Mouse (Mus musculus): ENCODE measurements around the gene Slc5a2. TPM values are rescaled to one million over a fixed set of nuclear protein-coding genes. Genes with fewer than 3 reads are reported as not detected.
A peak's percentile ranks its signal among the peaks of the same experiment; 100 is the strongest.

The Slc5a2 gene
- polyA plus RNA-seq (2012; rRNA removed), result 0.08 TPM in 2 replicates

- no peak for DNase-seq (ENCODE audit: low read depth)
Observed at GRCm38 (mm10) chr7:128265411-128265810, at the start of gene Slc5a2. Slc5a2 (plus strand) TSS chr7:128265657.

GRCm38 (mm10) chr7:128219952-128220351 is 45.5 kb upstream of the Slc5a2 start:
- DNase-seq (ENCODE audit: low read depth), result no peak

- DNase-seq (ENCODE audit: low read depth), result no peak
Observed at GRCm38 (mm10) chr7:128220936-128221335, 44.5 kb upstream of the Slc5a2 start.

- no peak for DNase-seq (ENCODE audit: low read depth)
Observed at GRCm38 (mm10) chr7:128231741-128232140, 33.7 kb upstream of the Slc5a2 start.

- DNase-seq (ENCODE audit: low read depth), result no peak
Observed at GRCm38 (mm10) chr7:128234796-128235195, 30.7 kb upstream of the Slc5a2 start.

- no peak for DNase-seq (ENCODE audit: low read depth)
Observed at GRCm38 (mm10) chr7:128235481-128235880, 30.0 kb upstream of the Slc5a2 start.

GRCm38 (mm10) chr7:128236426-128236825 is 29.0 kb upstream of the Slc5a2 start:
- DNase-seq (ENCODE audit: low read depth), result no peak

GRCm38 (mm10) chr7:128236856-128237592 is 28.4 kb upstream of the Slc5a2 start, which contains the start of gene Armc5:
Armc5 (plus strand) TSS chr7:128237342.
- no peak for DNase-seq (ENCODE audit: low read depth)

GRCm38 (mm10) chr7:128237593-128237926 is 27.9 kb upstream of the Slc5a2 start:
- no peak for DNase-seq (ENCODE audit: low read depth)

- DNase-seq (ENCODE audit: low read depth), result peak; percentile 79
Observed at GRCm38 (mm10) chr7:128237927-128238778, 27.3 kb upstream of the Slc5a2 start, which contains the start of gene 9130023H24Rik. 9130023H24Rik (minus strand) TSS chr7:128238031.

- DNase-seq (ENCODE audit: low read depth), result no peak
Observed at GRCm38 (mm10) chr7:128238991-128239390, 26.5 kb upstream of the Slc5a2 start.

- no peak for DNase-seq (ENCODE audit: low read depth)
Observed at GRCm38 (mm10) chr7:128240131-128240784, 25.2 kb upstream of the Slc5a2 start.

- no peak for DNase-seq (ENCODE audit: low read depth)
Observed at GRCm38 (mm10) chr7:128242331-128242730, 23.1 kb upstream of the Slc5a2 start.

GRCm38 (mm10) chr7:128243921-128244320 is 21.5 kb upstream of the Slc5a2 start:
- DNase-seq (ENCODE audit: low read depth), result no peak

GRCm38 (mm10) chr7:128244410-128245025 is 20.9 kb upstream of the Slc5a2 start:
- DNase-seq (ENCODE audit: low read depth), result no peak

- no peak for DNase-seq (ENCODE audit: low read depth)
Observed at GRCm38 (mm10) chr7:128245547-128245946, 19.9 kb upstream of the Slc5a2 start.

- DNase-seq (ENCODE audit: low read depth), result no peak
Observed at GRCm38 (mm10) chr7:128246496-128247391, 18.7 kb upstream of the Slc5a2 start, which contains the start of gene Tgfb1i1. Tgfb1i1 (plus strand) TSS chr7:128246812.

GRCm38 (mm10) chr7:128247443-128247842 is 18.0 kb upstream of the Slc5a2 start:
- no peak for DNase-seq (ENCODE audit: low read depth)

GRCm38 (mm10) chr7:128248081-128249042 is 17.1 kb upstream of the Slc5a2 start:
- no peak for DNase-seq (ENCODE audit: low read depth)

Measured in gonadal fat pad, adult 2 months (tissue).